Mouse (Mus musculus): ENCODE data around the gene Evx2. TPM values are rescaled to one million over a fixed set of nuclear protein-coding genes. Genes with fewer than 3 reads are reported as not detected.

Evx2 gene
- polyA plus RNA-seq, 1 experiment from 2014 or later = 0.17 TPM

Small RNA genes lying within 50 kb of the gene (microRNA-seq; reads per million reads assigned to microRNA genes)
- not detected for gene Gm44463

Other genes starting within 250 kb of the Evx2 start
- 40.4 and 47.0 TPM in 2 replicates for gene Lnpk, start 80.1 kb downstream of the Evx2 start, polyA plus RNA-seq (2016; fragmentation: Nextera tagmentation; extraction: Ambion mirVana)
- 0.05 TPM in 1 of 2 replicates, not detected in the other for gene Hoxd13, start 8.8 kb upstream of the Evx2 start, polyA plus RNA-seq (2016; fragmentation: Nextera tagmentation; extraction: Ambion mirVana)
- gene Hoxd12, start 15.5 kb upstream of the Evx2 start, polyA plus RNA-seq (2016; fragmentation: Nextera tagmentation; extraction: Ambion mirVana) = not detected in 2 replicates
- gene Hoxd11, start 20.0 kb upstream of the Evx2 start, polyA plus RNA-seq (2016; fragmentation: Nextera tagmentation; extraction: Ambion mirVana) = not detected in 2 replicates
- gene Hoxd10, start 32.4 kb upstream of the Evx2 start, polyA plus RNA-seq (2016; fragmentation: Nextera tagmentation; extraction: Ambion mirVana) = not detected in 2 replicates
- not detected in 2 replicates for gene Hoxd9, start 38.2 kb upstream of the Evx2 start, polyA plus RNA-seq (2016; fragmentation: Nextera tagmentation; extraction: Ambion mirVana)
- not detected in 2 replicates for gene Hoxd8, start 45.1 kb upstream of the Evx2 start, polyA plus RNA-seq (2016; fragmentation: Nextera tagmentation; extraction: Ambion mirVana)
- gene Hoxd3, start 52.4 kb upstream of the Evx2 start, polyA plus RNA-seq (2016; fragmentation: Nextera tagmentation; extraction: Ambion mirVana) = 0.06 TPM in 1 of 2 replicates, not detected in the other
- not detected in 2 replicates for gene Hoxd4, start 52.4 kb upstream of the Evx2 start, polyA plus RNA-seq (2016; fragmentation: Nextera tagmentation; extraction: Ambion mirVana)
- gene Gm28230, start 67.2 kb upstream of the Evx2 start, polyA plus RNA-seq (2016; fragmentation: Nextera tagmentation; extraction: Ambion mirVana) = not detected in 2 replicates
- not detected in 2 replicates for gene Hoxd1, start 103.4 kb upstream of the Evx2 start, polyA plus RNA-seq (2016; fragmentation: Nextera tagmentation; extraction: Ambion mirVana)
- 106 and 107 TPM in 2 replicates for gene Mtx2, start 166.2 kb upstream of the Evx2 start, polyA plus RNA-seq (2016; fragmentation: Nextera tagmentation; extraction: Ambion mirVana)

Data from midbrain, embryonic 10.5 days (tissue).